Comparison of ENCODE assay signal across 28 mouse cellular contexts in genomic region chr16:90759335-90759734, GRCm38 (mm10). TPM values are rescaled to one million over a fixed set of nuclear protein-coding genes. Genes with fewer than 3 reads are reported as not detected.
DNase-seq lines count a peak whose midpoint lies in the region; ATAC-seq and TF ChIP-seq lines count a peak whose summit lies in the region.
"Had no signal": no experiment of that assay in that cellular context is flagged by ENCODE, and none has a peak within 500 bp of the region (broad histone marks: within the 10 kb centered on the region; RNA-seq: fewer than 3 reads in every experiment).

No protein-coding gene starts in this region.

- no peak for DNase-seq in liver
- peak; percentile 5 for DNase-seq in midbrain, postnatal 0 days (ENCODE audit: low spot score)
- no peak for DNase-seq in midbrain, embryonic 11.5 days (ENCODE audit: low spot score, missing footprints)
- DNase-seq in thymus, postnatal 10 days (ENCODE audit: low spot score in 2 of 2) = no peak
- DNase-seq: adrenal gland, adult 8-10 months; cerebellum, adult 18-20 months; cerebellum, postnatal 14 days; gastrocnemius, postnatal 10 days; heart, postnatal 10 days; kidney, adult 2 months; layer of hippocampus, adult 9-11 months; right cerebral cortex, adult 18-20 months; right cerebral cortex, postnatal 4 days; thymus, postnatal 25 days had no signal

- peaks cover 89% of the 10 kb centered on the region for H3K36me3 ChIP-seq in liver, embryonic 12.5 days
- peaks cover 50% of the 10 kb centered on the region for H3K36me3 ChIP-seq in midbrain, postnatal 0 days (ENCODE audit: insufficient read depth, low read length)
- H3K36me3 ChIP-seq in midbrain, embryonic 11.5 days (ENCODE audit: control insufficient read depth, insufficient read depth, low read length) = no peaks in the 10 kb centered on the region; the same call in 1 of the 2 replicates
- H3K36me3 ChIP-seq in liver, embryonic 16.5 days (ENCODE audit: control insufficient read depth, insufficient read depth) = peaks cover 13% of the 10 kb centered on the region
- H3K36me3 ChIP-seq in heart, embryonic 11.5 days (ENCODE audit: control insufficient read depth, insufficient read depth, low read length) = peaks cover 9% of the 10 kb centered on the region

- peaks cover 36% of the 10 kb centered on the region for H3K4me1 ChIP-seq in liver, embryonic 12.5 days
- no peaks in the 10 kb centered on the region for H3K4me1 ChIP-seq in midbrain, postnatal 0 days (ENCODE audit: insufficient read depth, low read length)
- no peaks in the 10 kb centered on the region for H3K4me1 ChIP-seq in midbrain, embryonic 11.5 days (ENCODE audit: control insufficient read depth, insufficient read depth, low read length)
- H3K4me1 ChIP-seq in liver, embryonic 16.5 days (ENCODE audit: control insufficient read depth, low read depth, low read length) = peaks cover 32% of the 10 kb centered on the region
- H3K4me1 ChIP-seq in heart, embryonic 11.5 days (ENCODE audit: control insufficient read depth, insufficient read depth, low read length) = peaks cover 11% of the 10 kb centered on the region; the same call in 1 of the 2 replicates
- H3K4me1 ChIP-seq: embryonic facial prominence, embryonic 12.5 days; limb, embryonic 15.5 days had no signal

- H3K4me3 ChIP-seq in liver, embryonic 12.5 days = no peak overlapping the region
- H3K4me3 ChIP-seq in midbrain, postnatal 0 days (ENCODE audit: low read depth, low read length) = no peak overlapping the region
- H3K4me3 ChIP-seq in midbrain, embryonic 11.5 days (ENCODE audit: low read depth, low read length) = no peak overlapping the region
- H3K4me3 ChIP-seq in liver, embryonic 16.5 days (ENCODE audit: low read depth, low read length) = no peak overlapping the region
- H3K4me3 ChIP-seq in heart, embryonic 11.5 days (ENCODE audit: low read depth, low read length) = no peak overlapping the region
- H3K4me3 ChIP-seq: embryonic facial prominence, embryonic 12.5 days; heart, embryonic 12.5 days; left cerebral cortex, adult 2 months; limb, embryonic 15.5 days had no signal

- H3K4me2 ChIP-seq in liver, embryonic 12.5 days = peak overlapping the region; percentile 51
- H3K4me2 ChIP-seq in midbrain, postnatal 0 days (ENCODE audit: low read depth, low read length, poor library complexity, severe bottlenecking) = no peak overlapping the region
- no peak overlapping the region for H3K4me2 ChIP-seq in midbrain, embryonic 11.5 days
- no peak overlapping the region for H3K4me2 ChIP-seq in liver, embryonic 16.5 days (ENCODE audit: low read depth, low read length)
- no peak overlapping the region for H3K4me2 ChIP-seq in heart, embryonic 11.5 days
- H3K4me2 ChIP-seq: embryonic facial prominence, embryonic 12.5 days; heart, embryonic 12.5 days; limb, embryonic 15.5 days had no signal

- no peaks in the 10 kb centered on the region; the same call in 1 of the 2 replicates for H3K9me3 ChIP-seq in liver, embryonic 12.5 days (replicated peaks)
- H3K9me3 ChIP-seq in midbrain, postnatal 0 days (ENCODE audit: low read length) = no peaks in the 10 kb centered on the region
- H3K9me3 ChIP-seq in midbrain, embryonic 11.5 days (ENCODE audit: control insufficient read depth, low read length) = no peaks in the 10 kb centered on the region
- H3K9me3 ChIP-seq in liver, embryonic 16.5 days (replicated peaks; ENCODE audit: control insufficient read depth, low read length) = no peaks in the 10 kb centered on the region
- no peaks in the 10 kb centered on the region for H3K9me3 ChIP-seq in heart, embryonic 11.5 days (replicated peaks; ENCODE audit: control insufficient read depth, low read length)
- H3K9me3 ChIP-seq: embryonic facial prominence, embryonic 12.5 days; limb, embryonic 15.5 days had no signal

- peak overlapping the region; percentile 48; the same call in 1 of the 2 replicates for H3K9ac ChIP-seq in liver, embryonic 12.5 days
- no peak overlapping the region for H3K9ac ChIP-seq in midbrain, postnatal 0 days (replicated peaks; ENCODE audit: low read length, poor library complexity, severe bottlenecking)
- H3K9ac ChIP-seq in midbrain, embryonic 11.5 days (ENCODE audit: low read length) = no peak overlapping the region
- H3K9ac ChIP-seq in liver, embryonic 16.5 days (ENCODE audit: low read depth, low read length) = 0 out of 2 replicates have a peak overlapping the region, but pooled peaks have one; percentile 14
- no peak overlapping the region for H3K9ac ChIP-seq in heart, embryonic 11.5 days (ENCODE audit: low read depth, low read length)
- H3K9ac ChIP-seq: embryonic facial prominence, embryonic 12.5 days; heart, embryonic 12.5 days; limb, embryonic 15.5 days had no signal

- no peaks in the 10 kb centered on the region for H3K27me3 ChIP-seq in liver, embryonic 12.5 days (replicated peaks)
- H3K27me3 ChIP-seq in midbrain, postnatal 0 days (ENCODE audit: insufficient read depth, low read length) = no peaks in the 10 kb centered on the region
- H3K27me3 ChIP-seq in midbrain, embryonic 11.5 days (ENCODE audit: control insufficient read depth, insufficient read depth, low read length) = no peaks in the 10 kb centered on the region
- H3K27me3 ChIP-seq in liver, embryonic 16.5 days (ENCODE audit: control insufficient read depth, insufficient read depth, low read depth, low read length) = no peaks in the 10 kb centered on the region
- H3K27me3 ChIP-seq in heart, embryonic 11.5 days (ENCODE audit: control insufficient read depth, insufficient read depth, low read length) = no peaks in the 10 kb centered on the region
- H3K27me3 ChIP-seq: embryonic facial prominence, embryonic 12.5 days; heart, embryonic 12.5 days; limb, embryonic 15.5 days had no signal

- 58% methylated on average over 3 of the region's 3 CpGs for WGBS in liver, embryonic 12.5 days (ENCODE audit: insufficient replicate concordance)
- WGBS in midbrain, postnatal 0 days = 34% methylated on average over 3 of the region's 3 CpGs
- 84% methylated on average over 3 of the region's 3 CpGs for WGBS in midbrain, embryonic 11.5 days
- 49% methylated on average over 3 of the region's 3 CpGs for WGBS in liver, embryonic 16.5 days (ENCODE audit: insufficient replicate concordance)
- WGBS in heart, embryonic 11.5 days (ENCODE audit: insufficient replicate concordance) = 73% methylated on average over 3 of the region's 3 CpGs

- H3K27ac ChIP-seq in liver, embryonic 12.5 days = peak overlapping the region; percentile 81
- no peak overlapping the region for H3K27ac ChIP-seq in midbrain, postnatal 0 days (ENCODE audit: low read depth, low read length)
- H3K27ac ChIP-seq in midbrain, embryonic 11.5 days (ENCODE audit: low read depth, low read length) = no peak overlapping the region
- H3K27ac ChIP-seq in liver, embryonic 16.5 days (ENCODE audit: low read length) = peak overlapping the region; percentile 5; the same call in 1 of the 2 replicates
- no peak overlapping the region for H3K27ac ChIP-seq in heart, embryonic 11.5 days (ENCODE audit: low read depth, low read length)
- H3K27ac ChIP-seq: embryonic facial prominence, embryonic 12.5 days; kidney, postnatal 0 days; left cerebral cortex, adult 2 months; limb, embryonic 15.5 days; macrophage had no signal

- no peak for TF ChIP-seq CTCF in midbrain, postnatal 0 days (IDR thresholded peaks at IDR 0.05)

- ATAC-seq in liver, embryonic 12.5 days = no peak
- no peak for ATAC-seq in midbrain, postnatal 0 days (ENCODE audit: low FRiP score)
- no peak for ATAC-seq in midbrain, embryonic 11.5 days (ENCODE audit: low FRiP score)
- ATAC-seq in liver, embryonic 16.5 days (ENCODE audit: low read depth) = no peak
- ATAC-seq in heart, embryonic 11.5 days (replicated peaks; ENCODE audit: insufficient number of reproducible peaks, low FRiP score, low TSS enrichment) = no peak
- ATAC-seq: activated CD4-positive, CD25-positive, alpha-beta regulatory T cell, adult 4 months had no signal

RNA-seq across cellular contexts. Expression of gene Mrap, which starts 21.3 kb away (rescaled TPM):
- 68.2 and 69.9 TPM in 2 replicates for polyA plus RNA-seq in liver, embryonic 12.5 days (2016; fragmentation: Nextera tagmentation; extraction: Ambion mirVana)
- 0.77 TPM in 1 of 2 replicates, not detected in the other for total RNA-seq in midbrain, postnatal 0 days (2014; rRNA removed)
- 0.41 and 0.74 TPM in 2 replicates for polyA plus RNA-seq in midbrain, postnatal 0 days (2015; fragmentation: Nextera tagmentation; extraction: Ambion mirVana)
- polyA plus RNA-seq in midbrain, embryonic 11.5 days (2014; fragmentation: Nextera tagmentation; extraction: Ambion mirVana) = 0.49 and 0.59 TPM in 2 replicates
- polyA plus RNA-seq in liver, embryonic 16.5 days (2015; fragmentation: Nextera tagmentation; extraction: Ambion mirVana) = 24.2 and 25.0 TPM in 2 replicates
- polyA plus RNA-seq in heart, embryonic 11.5 days (2014; fragmentation: Nextera tagmentation; extraction: Ambion mirVana) = 31.3 and 36.3 TPM in 2 replicates
- total RNA-seq: left cerebral cortex, postnatal 36 days had no signal
- polyA plus RNA-seq: activated CD4-positive, CD25-positive, alpha-beta regulatory T cell, adult 4 months; C2C12; intestine, embryonic 14.5 days; kidney, postnatal 0 days; stomach, embryonic 14.5 days had no signal

RNA-seq across cellular contexts. Expression of gene Mis18a, which starts 32.1 kb away (rescaled TPM):
- polyA plus RNA-seq in liver, embryonic 12.5 days (2016; fragmentation: Nextera tagmentation; extraction: Ambion mirVana) = 55.9 and 58.8 TPM in 2 replicates
- 13.8 and 19.6 TPM in 2 replicates for total RNA-seq in midbrain, postnatal 0 days (2014; rRNA removed)
- polyA plus RNA-seq in midbrain, postnatal 0 days (2015; fragmentation: Nextera tagmentation; extraction: Ambion mirVana) = 23.6 and 24.9 TPM in 2 replicates
- polyA plus RNA-seq in midbrain, embryonic 11.5 days (2014; fragmentation: Nextera tagmentation; extraction: Ambion mirVana) = 82.1 and 92.5 TPM in 2 replicates
- polyA plus RNA-seq in liver, embryonic 16.5 days (2015; fragmentation: Nextera tagmentation; extraction: Ambion mirVana) = 29.6 and 39.1 TPM in 2 replicates
- polyA plus RNA-seq in heart, embryonic 11.5 days (2014; fragmentation: Nextera tagmentation; extraction: Ambion mirVana) = 45.6 and 46.2 TPM in 2 replicates

RNA-seq across cellular contexts. Expression of gene Urb1, which starts 50.9 kb away (rescaled TPM):
- polyA plus RNA-seq in liver, embryonic 12.5 days (2016; fragmentation: Nextera tagmentation; extraction: Ambion mirVana) = 9.7 and 10.3 TPM in 2 replicates
- total RNA-seq in midbrain, postnatal 0 days (2014; rRNA removed) = 16.3 and 17.5 TPM in 2 replicates
- 4.4 and 5.1 TPM in 2 replicates for polyA plus RNA-seq in midbrain, postnatal 0 days (2015; fragmentation: Nextera tagmentation; extraction: Ambion mirVana)
- 13.1 and 14.2 TPM in 2 replicates for polyA plus RNA-seq in midbrain, embryonic 11.5 days (2014; fragmentation: Nextera tagmentation; extraction: Ambion mirVana)
- 3.7 and 4.1 TPM in 2 replicates for polyA plus RNA-seq in liver, embryonic 16.5 days (2015; fragmentation: Nextera tagmentation; extraction: Ambion mirVana)
- polyA plus RNA-seq in heart, embryonic 11.5 days (2014; fragmentation: Nextera tagmentation; extraction: Ambion mirVana) = 7.0 and 9.9 TPM in 2 replicates

Comparison
In these comparisons a context has a peak if more than half of its experiments do, and no peak if none do; other contexts are left out.
1. H3K27ac ChIP-seq: peak in liver, embryonic 12.5 days (single experiment) and liver, embryonic 16.5 days (single experiment); none in midbrain, postnatal 0 days (single experiment), midbrain, embryonic 11.5 days (single experiment) and heart, embryonic 11.5 days (single experiment).
2. H3K9ac ChIP-seq: peak in liver, embryonic 12.5 days (single experiment) and liver, embryonic 16.5 days (single experiment); none in midbrain, postnatal 0 days (single experiment), midbrain, embryonic 11.5 days (single experiment) and heart, embryonic 11.5 days (single experiment).
3. RNA of gene Mrap, which starts 21.3 kb away (polyA plus RNA-seq): 68.2 to 69.9 TPM in liver, embryonic 12.5 days, 31.3 to 36.3 TPM in heart, embryonic 11.5 days and 24.2 to 25.0 TPM in liver, embryonic 16.5 days; 0.49 to 0.59 TPM in midbrain, embryonic 11.5 days and 0.41 to 0.74 TPM in midbrain, postnatal 0 days; every median in the first group is over 10 times any median in the second.